Mouse (Mus musculus): ENCODE results near the gene Ctdnep1. TPM values are rescaled to one million over a fixed set of nuclear protein-coding genes. Genes with fewer than 3 reads are reported as not detected.

The Ctdnep1 gene
- total and polyA plus RNA-seq, 3 experiments, result 42.9 to 143 (median 66.7) TPM

DNA sequence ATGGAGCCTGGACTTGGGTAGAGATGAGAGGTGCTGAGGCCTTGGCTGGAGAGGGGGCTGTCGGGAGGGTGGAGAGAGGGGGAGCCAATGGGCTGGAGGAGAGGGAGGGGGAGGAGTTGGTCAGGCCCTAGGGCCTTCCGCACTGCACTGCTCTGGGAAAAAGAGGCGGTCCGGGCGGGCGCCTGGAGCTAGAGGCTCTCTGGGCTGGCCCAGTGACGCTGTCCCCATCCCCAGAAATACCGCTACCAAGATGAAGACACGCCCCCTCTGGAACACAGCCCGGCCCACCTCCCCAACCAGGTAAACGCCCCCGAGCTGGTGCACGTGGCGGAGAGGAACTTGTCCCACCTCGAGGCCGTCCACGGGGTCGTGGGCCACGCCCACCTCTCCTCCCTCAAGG lies 45.7 kb downstream of the Ctdnep1 start:
- Histone ChIP-seq H3K9me3 (replicated peaks; ENCODE audit: low read length) (no peaks in the 10 kb centered on the region), H3K27ac (ENCODE audit: insufficient read depth, low read depth) (no peak overlapping the region), H3K79me2 (replicated peaks; ENCODE audit: control insufficient read depth, extremely low read depth, insufficient read depth, poor library complexity, severe bottlenecking) (no peaks in the 10 kb centered on the region), H3K4me2 (ENCODE audit: insufficient read depth, low read depth, poor library complexity, severe bottlenecking) (no peak overlapping the region), H3K27me3 (replicated peaks) (peaks cover 13% of the 10 kb centered on the region), H3K4me1 (ENCODE audit: control insufficient read depth in 1 of 2, insufficient read depth in 2 of 2) (peaks cover 19 to 40% of the 10 kb centered on the region in 2 experiments), H3K36me3 (replicated peaks in 1 of 2; ENCODE audit: control insufficient read depth in 1 of 2, insufficient read depth in 1 of 2, low read length in 1 of 2) (peaks cover 9 to 12% of the 10 kb centered on the region in 2 experiments), H3K9ac (ENCODE audit: insufficient read depth, low read depth) (no peak overlapping the region), H3K4me3 (replicated peaks in 1 of 3; ENCODE audit: low read depth in 2 of 3, low read length in 2 of 3, poor library complexity in 1 of 3) (no peak overlapping the region)
- in situ Hi-C loops (cut with MboI; ENCODE audit: low pct_ligation_motif_present, low pct_unique_long_range_greater_than_20kb, low sequenced_read_pairs), result no loop called here
- TF ChIP-seq PAX5 (IDR thresholded peaks at IDR 0.05; ENCODE audit: low read length) (no peak), JUN (IDR thresholded peaks at IDR 0.05; ENCODE audit: insufficient read depth, low read depth, low read length) (no peak), CTCF (conservative IDR thresholded peaks at IDR 0.05 in 1 of 2, IDR thresholded peaks at IDR 0.05 in 1 of 2; ENCODE audit: low read depth in 2 of 2, low read length in 2 of 2) (no peak), TBP (conservative IDR thresholded peaks at IDR 0.05; ENCODE audit: low read depth, low read length) (no peak), KAT2A (IDR thresholded peaks at IDR 0.05; ENCODE audit: insufficient replicate concordance, low read length) (no peak), ZMIZ1 (IDR thresholded peaks at IDR 0.05; ENCODE audit: low read depth, low read length) (no peak), RAD21 (IDR thresholded peaks at IDR 0.05; ENCODE audit: low read depth, low read length) (no peak), ETS1 (conservative IDR thresholded peaks at IDR 0.05; ENCODE audit: low read depth, low read length) (no peak), SIN3A (IDR thresholded peaks at IDR 0.05; ENCODE audit: low read length) (no peak), NELFE (IDR thresholded peaks at IDR 0.05; ENCODE audit: low read depth, low read length) (no peak), EP300 (IDR thresholded peaks at IDR 0.05; ENCODE audit: low read length) (no peak), UBTF (IDR thresholded peaks at IDR 0.05; ENCODE audit: low read depth, low read length) (no peak), POLR2A (IDR thresholded peaks at IDR 0.05; ENCODE audit: low read depth, low read length) (no peak), MAZ (IDR thresholded peaks at IDR 0.05; ENCODE audit: low read depth, low read length) (no peak), CHD1 (IDR thresholded peaks at IDR 0.05; ENCODE audit: low read depth, low read length) (no peak), JUND (conservative IDR thresholded peaks at IDR 0.05; ENCODE audit: low read depth, low read length) (no peak)
- no peak for DNase-seq (ENCODE audit: extremely low read depth)
- dilution Hi-C loops (cut with MboI; ENCODE audit: extremely low pct_ligation_motif_present, extremely low pct_unique_long_range_greater_than_20kb, low sequenced_read_pairs), result no loop called here

DNA sequence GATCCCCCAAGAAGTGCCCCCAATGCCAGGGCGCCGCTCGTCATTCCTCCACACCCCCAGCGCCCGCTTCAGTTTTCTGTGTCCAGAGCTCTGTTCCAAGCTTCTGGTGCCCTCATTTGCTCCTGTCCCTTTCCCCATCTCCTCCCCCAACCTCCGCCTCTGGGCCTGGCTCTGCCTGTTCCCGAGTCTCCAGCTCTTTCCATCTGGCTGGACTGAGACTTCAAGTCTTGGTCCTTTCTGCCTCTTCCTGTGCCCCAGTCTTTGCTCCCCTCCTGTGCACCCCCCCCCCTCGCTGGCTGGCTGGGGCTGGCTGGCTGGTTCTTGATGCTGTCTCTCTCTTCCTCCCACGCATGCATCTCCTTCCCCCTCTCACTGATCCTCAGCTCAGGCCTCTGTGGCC lies 46.4 kb downstream of the Ctdnep1 start:
- peaks cover 19 to 37% of the 10 kb centered on the region in 2 experiments for H3K4me1 ChIP-seq (ENCODE audit: control insufficient read depth in 1 of 2, insufficient read depth in 2 of 2)
- in situ Hi-C loops (cut with MboI; ENCODE audit: low pct_ligation_motif_present, low pct_unique_long_range_greater_than_20kb, low sequenced_read_pairs), result no loop called here
- H3K27ac ChIP-seq (ENCODE audit: insufficient read depth, low read depth), result no peak overlapping the region
- H3K9ac ChIP-seq (ENCODE audit: insufficient read depth, low read depth), result no peak overlapping the region
- H3K4me2 ChIP-seq (ENCODE audit: insufficient read depth, low read depth, poor library complexity, severe bottlenecking), result no peak overlapping the region
- no peak for DNase-seq (ENCODE audit: extremely low read depth)
- peaks cover 11 to 19% of the 10 kb centered on the region in 2 experiments for H3K36me3 ChIP-seq (replicated peaks in 1 of 2; ENCODE audit: control insufficient read depth in 1 of 2, insufficient read depth in 1 of 2, low read length in 1 of 2)
- H3K9me3 ChIP-seq (replicated peaks; ENCODE audit: low read length), result no peaks in the 10 kb centered on the region
- H3K4me3 ChIP-seq (replicated peaks in 1 of 3; ENCODE audit: low read depth in 2 of 3, low read length in 2 of 3, poor library complexity in 1 of 3), result no peak overlapping the region
- TF ChIP-seq SIN3A (IDR thresholded peaks at IDR 0.05; ENCODE audit: low read length) (no peak), JUN (IDR thresholded peaks at IDR 0.05; ENCODE audit: insufficient read depth, low read depth, low read length) (no peak), PAX5 (IDR thresholded peaks at IDR 0.05; ENCODE audit: low read length) (no peak), USF2 (conservative IDR thresholded peaks at IDR 0.05; ENCODE audit: low read depth, low read length) (no peak), MAFK (IDR thresholded peaks at IDR 0.05; ENCODE audit: insufficient replicate concordance, low read length) (no peak), ZC3H11A (IDR thresholded peaks at IDR 0.05; ENCODE audit: low read depth, low read length) (no peak), UBTF (IDR thresholded peaks at IDR 0.05; ENCODE audit: low read depth, low read length) (no peak), POLR2A (IDR thresholded peaks at IDR 0.05; ENCODE audit: low read depth, low read length) (no peak), MEF2A (IDR thresholded peaks at IDR 0.05; ENCODE audit: borderline replicate concordance, low read depth, low read length) (no peak), MAX (IDR thresholded peaks at IDR 0.05; ENCODE audit: low read length) (no peak), USF1 (IDR thresholded peaks at IDR 0.05; ENCODE audit: low read depth, low read length) (no peak), ELF1 (IDR thresholded peaks at IDR 0.05; ENCODE audit: low read depth, low read length) (no peak), TCF12 (IDR thresholded peaks at IDR 0.05; ENCODE audit: low read depth, low read length) (no peak)
- dilution Hi-C loops (cut with MboI; ENCODE audit: extremely low pct_ligation_motif_present, extremely low pct_unique_long_range_greater_than_20kb, low sequenced_read_pairs), result no loop called here
- H3K27me3 ChIP-seq (replicated peaks), result peaks cover 9% of the 10 kb centered on the region
- no peaks in the 10 kb centered on the region for H3K79me2 ChIP-seq (replicated peaks; ENCODE audit: control insufficient read depth, extremely low read depth, insufficient read depth, poor library complexity, severe bottlenecking)

Measured in CH12.LX (cell line).